Mouse (Mus musculus) midbrain, embryonic 12.5 days (tissue): ENCODE measurements around the gene Ngef. TPM values are rescaled to one million over a fixed set of nuclear protein-coding genes. Genes with fewer than 3 reads are reported as not detected.
"Not testable (repeated sequence)": the region's sequence is repeated elsewhere in the genome, so short reads cannot be mapped to it uniquely, and the experiment has no call there.

Experiments
- ATAC-seq: fragments of 200-750 bp; cut with Nextera tagmentation; 2 replicates; pipeline ENCODE4 v1.8.0; 2017; ENCODE audit warnings: low read depth, moderate TSS enrichment, moderate library complexity; ENCODE audit not compliant: low FRiP score
- H3K27ac ChIP-seq: fragments of 300-500 bp; sonication (generic); replicated peaks from 2 replicates; pipeline ENCODE4 v1.5.1; 2016; ENCODE audit warnings: mild to moderate bottlenecking
- H3K27me3 ChIP-seq: fragments of 300-500 bp; sonication (generic); 2 replicates; pipeline ENCODE4 v1.6.1; 2016; ENCODE audit warnings: mild to moderate bottlenecking
- H3K36me3 ChIP-seq: fragments of 300-500 bp; sonication (generic); 2 replicates; pipeline ENCODE4 v1.6.1; 2016
- H3K4me1 ChIP-seq: fragments of 300-500 bp; sonication (generic); 2 replicates; pipeline ENCODE4 v1.6.1; 2016
- H3K4me2 ChIP-seq: fragments of 300-500 bp; sonication (generic); replicated peaks from 2 replicates; pipeline ENCODE4 v1.6.1; 2016; ENCODE audit warnings: mild to moderate bottlenecking, moderate library complexity
- H3K4me3 ChIP-seq: fragments of 300-500 bp; sonication (generic); 2 replicates; pipeline ENCODE4 v1.5.1; 2016; ENCODE audit warnings: mild to moderate bottlenecking
- H3K9ac ChIP-seq: fragments of 300-500 bp; sonication (generic); replicated peaks from 2 replicates; pipeline ENCODE4 v1.6.1; 2016; ENCODE audit warnings: mild to moderate bottlenecking, moderate library complexity
- H3K9me3 ChIP-seq: fragments of 300-500 bp; sonication (generic); 2 replicates; pipeline ENCODE4 v1.6.1; 2016; ENCODE audit warnings: mild to moderate bottlenecking
- WGBS: fragments of 180-500 bp; shearing (Covaris S2); methylation state at CpG from one replicate; pipeline ENCODE4 v1.1.7; 2016; 5-methylcytosine and 5-hydroxymethylcytosine counted together
- polyA plus RNA-seq: library from polyadenylated mRNA; unstranded; fragments of >200 nt; fragmentation: Nextera tagmentation; extraction: Ambion mirVana; gene quantifications from 2 replicates; pipeline ENCODE4 v1.2.1, GENCODE M21; 2016

The Ngef gene
- polyA plus RNA-seq, 1 experiment from 2014 or later, result 4.0 TPM

DNA sequence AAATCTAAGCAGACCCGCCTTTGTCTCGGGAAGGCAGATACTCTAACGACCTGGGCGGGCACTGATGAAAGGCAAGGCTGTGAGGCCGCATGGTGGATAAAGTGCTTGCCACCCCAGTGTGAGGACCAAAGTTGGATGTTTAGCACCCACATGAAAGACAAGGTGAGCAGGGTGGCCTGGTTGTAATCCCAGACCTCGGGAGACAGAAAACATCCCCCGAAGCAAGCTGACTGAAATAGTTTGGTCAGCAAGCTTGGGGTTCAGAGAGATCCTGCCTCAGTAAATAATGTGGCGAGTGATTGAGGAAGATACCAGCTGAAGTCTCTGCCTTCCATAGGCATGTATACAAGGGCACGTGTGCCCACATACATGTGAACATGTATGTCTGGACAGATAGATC is 106.2 kb downstream of the Ngef start:
- no peak overlapping the region for H3K4me2 ChIP-seq
- H3K4me3 ChIP-seq, result no peak overlapping the region
- WGBS, result 84% methylated on average over 9 of the region's 9 CpGs
- no peaks in the 10 kb centered on the region for H3K4me1 ChIP-seq
- H3K9me3 ChIP-seq, result no peaks in the 10 kb centered on the region
- no peak for ATAC-seq
- H3K36me3 ChIP-seq, result no peaks in the 10 kb centered on the region
- H3K27me3 ChIP-seq, result peaks cover 5% of the 10 kb centered on the region; the same call in 1 of the 2 replicates
- no peak overlapping the region for H3K9ac ChIP-seq
- no peak overlapping the region for H3K27ac ChIP-seq

DNA sequence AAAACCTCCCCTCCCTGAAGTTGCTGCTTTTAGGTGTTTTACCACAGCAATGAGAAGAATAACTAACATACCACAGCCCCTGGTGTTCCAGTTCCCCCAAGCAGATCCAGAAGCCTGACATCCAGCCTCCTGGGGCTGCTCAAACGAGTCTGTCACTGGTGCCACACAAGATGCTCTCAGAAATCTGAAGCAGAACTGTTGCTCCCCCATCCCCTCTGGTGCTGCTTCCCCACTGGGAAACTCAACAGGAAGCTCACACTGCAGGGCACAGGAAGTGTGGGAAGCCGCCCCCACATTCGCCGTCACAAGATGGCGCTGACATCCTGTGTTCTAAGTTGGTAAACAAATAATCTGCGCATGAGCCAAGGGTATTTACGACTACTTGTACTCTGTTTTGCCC is 113.8 kb downstream of the Ngef start:
- not testable (repeated sequence) for H3K27me3 ChIP-seq, H3K4me3 ChIP-seq, H3K4me2 ChIP-seq, H3K4me1 ChIP-seq, H3K36me3 ChIP-seq, H3K9me3 ChIP-seq, H3K27ac ChIP-seq, H3K9ac ChIP-seq, ATAC-seq
- 89% methylated on average over 6 of the region's 7 CpGs for WGBS

DNA sequence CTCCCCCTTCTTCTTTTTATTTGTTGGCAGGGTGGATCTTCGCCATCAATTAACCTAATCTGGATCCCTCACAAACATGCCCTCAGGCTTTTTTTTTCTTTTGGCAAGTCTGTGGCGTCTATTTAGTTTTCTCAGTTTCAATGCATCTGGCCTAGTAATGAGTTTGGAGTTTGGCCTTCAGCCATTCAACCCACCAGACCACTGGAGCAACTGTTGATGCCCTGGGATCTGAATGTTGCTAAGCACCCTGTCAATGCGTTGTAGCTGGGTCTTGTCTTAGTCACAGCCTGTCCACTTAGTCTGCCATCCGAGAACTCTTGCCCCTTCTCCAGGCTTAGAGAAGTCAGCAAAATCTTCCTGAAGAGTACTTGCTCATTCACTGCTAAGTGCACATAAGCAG is 115.6 kb downstream of the Ngef start:
- H3K9me3 ChIP-seq, result 0 out of 2 replicates have a peak, but pooled peaks cover 4% of the 10 kb centered on the region
- no peaks in the 10 kb centered on the region for H3K4me1 ChIP-seq
- no peak overlapping the region for H3K4me2 ChIP-seq
- H3K36me3 ChIP-seq, result no peaks in the 10 kb centered on the region
- no peak overlapping the region for H3K27ac ChIP-seq
- 88% methylated on average over 4 of the region's 4 CpGs for WGBS
- H3K9ac ChIP-seq, result no peak overlapping the region
- no peak for ATAC-seq
- H3K4me3 ChIP-seq, result no peak overlapping the region
- H3K27me3 ChIP-seq, result no peaks in the 10 kb centered on the region

- H3K36me3 ChIP-seq, result no peaks in the 10 kb centered on the region
- H3K9ac ChIP-seq, result no peak overlapping the region
- no peak overlapping the region for H3K4me2 ChIP-seq
- no peaks in the 10 kb centered on the region for H3K27me3 ChIP-seq
- H3K27ac ChIP-seq, result no peak overlapping the region
- no peak for ATAC-seq
- no peak overlapping the region for H3K4me3 ChIP-seq
- H3K4me1 ChIP-seq, result no peaks in the 10 kb centered on the region
- WGBS, result 100% methylated on average over 1 of the region's 1 CpGs
- H3K9me3 ChIP-seq, result 0 out of 2 replicates have a peak, but pooled peaks cover 4% of the 10 kb centered on the region
These were observed 117.2 kb downstream of the Ngef start for GRCm38 (mm10) chr1:87456425-87456824.

GRCm38 (mm10) chr1:87449432-87449831 is 124.2 kb downstream of the Ngef start:
- Histone ChIP-seq H3K4me3 (no peak overlapping the region), H3K9me3 (no peaks in the 10 kb centered on the region), H3K4me1 (no peaks in the 10 kb centered on the region), H3K27me3 (no peaks in the 10 kb centered on the region), H3K9ac (no peak overlapping the region), H3K4me2 (no peak overlapping the region), H3K36me3 (peaks cover 58% of the 10 kb centered on the region), H3K27ac (no peak overlapping the region)
- WGBS, result 94% methylated on average over 4 of the region's 4 CpGs
- no peak for ATAC-seq

- Histone ChIP-seq H3K27ac (no peak overlapping the region), H3K27me3 (no peaks in the 10 kb centered on the region), H3K4me3 (no peak overlapping the region), H3K4me2 (no peak overlapping the region), H3K9me3 (no peaks in the 10 kb centered on the region), H3K36me3 (peaks cover 71% of the 10 kb centered on the region), H3K4me1 (no peaks in the 10 kb centered on the region), H3K9ac (no peak overlapping the region)
- 39% methylated on average over 5 of the region's 5 CpGs for WGBS
- ATAC-seq, result no peak
These were observed 126.2 kb downstream of the Ngef start for GRCm38 (mm10) chr1:87447183-87448104.

DNA sequence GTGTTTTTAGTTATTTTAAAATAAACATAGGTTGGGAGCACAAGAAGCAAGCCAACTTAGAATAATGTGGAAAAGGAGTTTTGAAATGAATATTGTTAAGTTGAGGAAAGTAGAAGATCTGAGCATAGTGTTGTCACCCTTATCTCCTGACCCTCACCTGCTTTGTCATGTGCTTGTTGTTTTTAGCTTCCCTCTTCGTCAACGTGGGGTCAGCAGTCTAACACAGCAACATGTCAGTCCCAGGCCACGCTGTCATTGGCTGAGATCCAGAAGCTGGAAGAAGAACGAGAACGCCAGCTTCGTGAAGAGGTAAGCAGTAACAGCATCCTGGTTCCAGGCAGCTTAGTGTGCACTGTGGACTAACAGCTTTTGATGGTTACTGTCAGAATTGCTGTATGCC is 137.1 kb downstream of the Ngef start:
- H3K4me3 ChIP-seq, result no peak overlapping the region
- no peak overlapping the region for H3K4me2 ChIP-seq
- no peaks in the 10 kb centered on the region for H3K4me1 ChIP-seq
- no peak overlapping the region for H3K9ac ChIP-seq
- no peak for ATAC-seq
- H3K36me3 ChIP-seq, result peaks cover 69% of the 10 kb centered on the region
- no peak overlapping the region for H3K27ac ChIP-seq
- H3K9me3 ChIP-seq, result no peaks in the 10 kb centered on the region
- WGBS, result 94% methylated on average over 6 of the region's 6 CpGs
- H3K27me3 ChIP-seq, result no peaks in the 10 kb centered on the region

GRCm38 (mm10) chr1:87435125-87435524 is 138.5 kb downstream of the Ngef start:
- no peaks in the 10 kb centered on the region for H3K27me3 ChIP-seq
- no peaks in the 10 kb centered on the region for H3K4me1 ChIP-seq
- H3K9ac ChIP-seq, result no peak overlapping the region
- no peaks in the 10 kb centered on the region for H3K9me3 ChIP-seq
- no peak overlapping the region for H3K4me3 ChIP-seq
- peaks cover 65% of the 10 kb centered on the region for H3K36me3 ChIP-seq
- ATAC-seq, result no peak
- H3K4me2 ChIP-seq, result no peak overlapping the region
- WGBS, result 92% methylated on average over 2 of the region's 2 CpGs
- no peak overlapping the region for H3K27ac ChIP-seq

Other genes with a start within 250 kb of the Ngef start
- gene Gigyf2, start 246.9 kb downstream of the Ngef start, polyA plus RNA-seq, result 64.3 and 71.7 TPM in 2 replicates
- gene Kcnj13, start 179.1 kb downstream of the Ngef start, polyA plus RNA-seq, result 1.4 and 2.3 TPM in 2 replicates
- gene Snorc, start 103.6 kb downstream of the Ngef start, polyA plus RNA-seq, result not detected in 2 replicates
- gene Neu2, start 64.0 kb downstream of the Ngef start, polyA plus RNA-seq, result not detected in 2 replicates
- gene Inpp5d, start 46.4 kb upstream of the Ngef start, polyA plus RNA-seq, result 2.9 and 3.0 TPM in 2 replicates
- gene Atg16l1, start 182.0 kb upstream of the Ngef start, polyA plus RNA-seq, result 53.6 and 55.4 TPM in 2 replicates
- 2.8 and 3.0 TPM in 2 replicates for gene Sag, start 229.8 kb upstream of the Ngef start, polyA plus RNA-seq